Mouse (Mus musculus) right cerebral cortex, adult 2 months (tissue): ENCODE measurements around the gene Myrf.
A peak's percentile ranks its signal among the peaks of the same experiment; 100 is the strongest.

Source experiments
- DNase-seq, 2 experiments: peaks; one replicate each; pipeline ENCODE4 v3.0.0; 2021 to 2022; ENCODE audit warnings: low spot score in 2 of 2

The Myrf gene

GRCm38 (mm10) chr19:10213796-10214471 lies 26.6 kb downstream of the Myrf start:
- no peak for DNase-seq

GRCm38 (mm10) chr19:10210885-10211284 lies 29.7 kb downstream of the Myrf start:
- no peak for DNase-seq

GRCm38 (mm10) chr19:10208851-10209250 lies 31.7 kb downstream of the Myrf start:
- no peak for DNase-seq

- DNase-seq: no peak
These were observed 35.5 kb downstream of the Myrf start for GRCm38 (mm10) chr19:10205051-10205450.

GRCm38 (mm10) chr19:10204616-10205001 lies 35.9 kb downstream of the Myrf start:
- peak; percentile 26 to 40 for DNase-seq

- DNase-seq: peak; percentile 94 to 95
These were observed 36.5 kb downstream of the Myrf start, which contains the start of the genes Tmem258 and Fen1 for GRCm38 (mm10) chr19:10203848-10204615. TSS of gene Tmem258 (plus strand) at chr19:10204014. TSS of gene Fen1 (minus strand) at chr19:10204169.

- DNase-seq: no peak
These were observed 37.3 kb downstream of the Myrf start for GRCm38 (mm10) chr19:10203146-10203847.

GRCm38 (mm10) chr19:10198723-10199122 lies 41.8 kb downstream of the Myrf start:
- peak; percentile 85 to 86 for DNase-seq

GRCm38 (mm10) chr19:10198286-10198685 lies 42.3 kb downstream of the Myrf start:
- DNase-seq: no peak

- no peak for DNase-seq
These were observed 43.4 kb downstream of the Myrf start for GRCm38 (mm10) chr19:10197130-10197529.

- no peak for DNase-seq
These were observed 45.3 kb downstream of the Myrf start for GRCm38 (mm10) chr19:10195252-10195651.

- no peak for DNase-seq
These were observed 46.2 kb downstream of the Myrf start for GRCm38 (mm10) chr19:10194337-10194736.

- no peak for DNase-seq
These were observed 49.2 kb downstream of the Myrf start for GRCm38 (mm10) chr19:10191326-10191725.

- peak; percentile 77 to 79 for DNase-seq
These were observed 49.8 kb downstream of the Myrf start for GRCm38 (mm10) chr19:10190796-10191195.

GRCm38 (mm10) chr19:10189940-10190339 lies 50.6 kb downstream of the Myrf start:
- no peak for DNase-seq

- DNase-seq: no peak
These were observed 51.5 kb downstream of the Myrf start for GRCm38 (mm10) chr19:10189022-10189421.

GRCm38 (mm10) chr19:10188281-10188811 lies 52.2 kb downstream of the Myrf start:
- DNase-seq: peak; percentile 62 to 73

- no peak for DNase-seq
These were observed 54.0 kb downstream of the Myrf start for GRCm38 (mm10) chr19:10186569-10186968.

GRCm38 (mm10) chr19:10185876-10186275 lies 54.7 kb downstream of the Myrf start:
- DNase-seq: no peak

GRCm38 (mm10) chr19:10184096-10184495 lies 56.5 kb downstream of the Myrf start:
- DNase-seq: peak; percentile 37 to 47

GRCm38 (mm10) chr19:10183299-10183983 lies 57.1 kb downstream of the Myrf start:
- DNase-seq: peak; percentile 77 to 82
